Mouse (Mus musculus): Measurements from ENCODE around the gene Bpifc.

Gene Bpifc

DNA sequence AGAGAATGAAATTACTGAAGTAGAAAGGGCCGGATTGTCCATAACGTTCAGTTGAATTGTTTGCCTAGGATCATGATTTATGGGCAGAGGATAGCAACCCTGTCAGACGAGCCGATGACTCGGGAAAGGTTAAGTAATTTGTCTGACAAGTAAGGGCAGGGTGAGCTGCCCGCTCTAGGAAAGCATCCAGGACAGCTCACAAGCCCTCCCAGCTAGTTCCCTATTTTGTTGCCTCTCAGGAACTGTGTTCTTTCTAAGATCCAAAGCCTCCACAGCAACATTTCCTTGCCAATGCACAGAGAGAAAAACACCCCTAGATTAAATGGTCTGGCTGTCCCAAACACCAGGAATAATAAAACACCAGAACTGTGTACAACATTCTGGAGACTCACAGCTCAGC is 1.1 kb downstream of the Bpifc start:
- DNase-seq = no peak

DNA sequence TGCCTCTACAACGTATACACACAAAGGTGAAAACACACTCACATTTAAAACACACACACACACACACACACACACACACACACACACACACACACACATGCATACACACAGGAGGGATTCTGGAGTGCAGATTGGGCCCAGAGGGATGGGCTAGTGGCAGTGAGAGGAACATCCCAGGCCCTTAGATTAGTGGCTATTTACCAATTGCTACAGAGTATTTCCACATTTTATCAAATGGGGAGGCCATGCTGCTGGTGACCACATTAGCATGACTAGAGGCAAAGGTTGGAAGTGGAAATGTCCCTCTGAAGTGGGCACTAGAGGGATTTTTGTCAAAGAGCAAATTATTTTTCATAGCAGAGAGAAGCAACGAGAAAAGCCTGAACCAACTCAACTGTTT is 2.0 kb downstream of the Bpifc start:
- DNase-seq = no peak

DNA sequence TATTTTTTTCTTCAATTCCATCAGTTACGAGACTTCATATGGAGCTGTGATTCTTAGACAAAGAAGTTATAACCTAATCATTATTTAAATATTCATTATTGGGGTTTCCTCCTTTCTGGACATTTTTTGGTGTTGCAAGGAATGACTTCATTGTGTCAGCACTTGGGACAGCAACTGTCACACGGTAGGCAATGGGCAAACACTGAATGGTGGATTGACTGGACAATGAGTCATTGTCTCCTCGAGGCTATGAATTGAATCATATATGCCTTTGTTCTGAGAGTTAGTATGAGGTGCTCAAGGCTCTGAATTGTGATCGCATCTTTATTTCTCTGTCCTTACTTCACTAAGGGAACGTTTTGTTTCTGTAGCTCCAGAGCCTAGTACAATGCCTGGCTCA is 5.2 kb downstream of the Bpifc start:
- no peak for DNase-seq

DNA sequence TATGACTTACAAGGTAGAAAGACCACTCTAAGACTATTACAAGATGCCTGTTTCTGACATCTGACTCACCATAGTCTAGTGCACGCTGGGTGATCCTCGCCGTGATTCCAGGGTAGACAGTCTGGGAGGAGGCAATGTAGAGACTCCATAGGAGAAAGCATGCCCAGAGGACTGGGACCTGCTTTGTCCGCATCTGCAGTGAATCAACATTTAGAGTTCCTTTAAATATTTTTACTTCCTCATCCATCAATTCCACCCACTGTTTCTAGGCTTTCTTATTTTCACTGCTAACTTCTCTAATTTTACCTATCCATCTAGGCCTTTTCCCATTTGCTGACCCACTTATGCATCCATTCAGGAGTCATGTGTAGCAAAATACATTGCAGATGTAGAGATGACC is 11.2 kb downstream of the Bpifc start:
- DNase-seq = no peak

DNA sequence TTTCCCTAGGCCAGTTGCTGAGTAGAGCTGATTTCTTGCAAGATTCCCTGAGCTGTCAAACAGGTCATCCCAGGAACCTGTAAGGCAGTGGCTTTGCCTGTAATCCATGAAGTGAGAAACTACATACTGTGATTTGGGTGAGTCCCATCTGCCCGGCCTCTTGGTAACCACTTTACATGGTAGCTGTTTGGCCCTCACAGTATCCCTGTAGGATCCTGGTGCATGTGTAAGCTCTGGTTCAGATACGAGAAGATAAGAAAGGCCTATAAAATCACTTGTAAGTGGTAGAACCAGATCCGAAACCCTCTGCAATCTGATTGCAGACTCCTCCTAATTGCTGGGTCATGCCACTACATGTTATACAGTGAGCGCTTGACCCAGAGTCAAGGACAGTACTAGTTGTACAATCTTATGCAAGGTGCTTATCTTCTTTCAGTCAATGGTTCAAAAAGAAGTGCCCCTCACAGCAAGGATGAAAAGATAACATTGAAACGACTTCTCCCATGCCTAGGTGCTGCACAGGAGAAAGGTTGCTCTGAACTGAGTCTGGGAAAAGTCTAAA is 17.1 kb downstream of the Bpifc start:
- DNase-seq = no peak

DNA sequence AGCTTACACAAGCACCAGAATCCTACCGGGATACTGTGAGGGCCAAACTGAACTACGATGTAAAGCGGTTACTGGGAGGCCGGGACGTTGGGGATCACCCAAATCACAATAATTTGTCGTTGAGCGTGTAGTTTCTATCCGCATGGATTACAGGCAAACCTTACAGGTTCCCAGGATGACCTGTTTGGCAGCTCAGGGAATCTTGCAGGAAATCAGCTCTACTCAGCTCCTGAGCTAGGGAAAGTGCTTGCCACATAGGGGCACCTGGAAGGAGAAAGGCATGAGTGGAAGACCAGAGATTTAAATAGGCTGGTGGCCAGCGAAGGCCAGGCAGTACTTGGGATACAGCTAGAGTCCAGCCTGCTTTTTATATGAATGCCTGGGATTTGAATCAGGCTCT is 17.9 kb downstream of the Bpifc start:
- DNase-seq = no peak

DNA sequence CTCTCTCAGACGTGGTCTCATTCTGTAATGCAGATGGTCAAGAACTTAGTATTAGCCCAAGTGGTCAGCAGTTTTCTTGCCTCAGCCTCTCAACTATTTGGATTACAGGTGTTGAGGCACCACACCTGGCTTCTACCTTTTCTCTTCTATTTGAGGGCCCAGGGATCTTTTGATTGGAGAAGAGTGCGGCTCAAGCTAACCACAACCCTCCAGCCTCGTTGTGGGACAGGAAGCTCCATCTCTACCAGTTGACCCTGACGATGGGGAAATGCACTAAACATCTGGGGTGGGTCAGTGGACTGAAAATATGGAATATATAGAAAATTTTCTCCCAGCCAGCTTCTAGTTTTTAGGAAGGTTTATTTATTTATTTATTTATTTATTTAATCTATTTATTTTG is 19.3 kb downstream of the Bpifc start:
- no peak for DNase-seq

DNA sequence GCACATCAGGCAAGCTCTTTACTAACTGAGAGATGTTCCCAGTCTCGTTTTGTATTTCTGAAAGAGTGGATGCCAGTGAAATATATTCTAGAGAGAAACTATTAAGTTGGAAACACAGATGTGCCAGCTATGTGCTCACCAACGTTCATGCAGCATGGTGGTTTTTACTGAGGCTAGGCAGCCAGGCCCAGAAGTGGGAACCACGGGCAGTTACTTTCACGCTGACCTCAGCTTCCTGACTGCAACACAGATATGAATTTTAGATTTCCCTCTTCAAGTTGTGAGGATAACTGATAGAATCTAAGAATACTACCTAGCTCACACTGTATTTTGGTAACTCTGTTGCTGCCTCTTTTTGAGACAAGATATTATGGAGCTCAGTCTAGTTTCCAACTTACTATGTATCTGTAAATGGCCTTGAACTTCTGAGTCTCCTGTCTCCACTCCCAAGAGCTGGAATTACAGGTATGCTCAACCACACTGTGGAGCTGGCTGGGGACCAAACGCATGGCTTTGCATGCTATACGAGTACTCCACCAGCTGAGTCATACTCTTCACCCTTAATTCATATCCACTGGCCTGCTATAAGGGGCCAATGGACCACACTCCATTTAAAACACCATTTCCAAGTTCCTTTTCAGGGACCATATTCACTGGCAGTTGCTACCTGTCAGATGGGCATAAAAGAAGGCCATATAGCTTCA is 22.1 kb downstream of the Bpifc start:
- no peak for DNase-seq

DNA sequence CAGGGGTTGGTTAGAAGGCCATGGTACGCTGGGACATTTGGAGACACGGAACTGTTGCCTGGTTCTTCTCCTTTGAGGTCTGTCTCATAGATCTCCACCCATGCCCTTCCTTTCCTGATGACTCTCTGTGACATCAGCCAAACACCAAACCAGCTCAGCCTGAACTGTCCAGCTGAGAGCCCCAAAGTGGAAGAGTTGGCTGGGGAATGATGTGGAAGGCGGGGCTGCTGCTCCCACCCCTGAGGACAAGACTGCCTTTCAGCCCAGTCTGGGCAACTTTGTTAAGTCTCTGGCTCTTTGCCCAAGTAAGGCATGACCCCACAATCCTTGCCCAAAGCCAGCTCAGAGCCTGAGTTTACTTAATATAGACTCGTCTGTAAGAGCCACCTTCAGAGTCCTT is 38.8 kb downstream of the Bpifc start:
- no peak for DNase-seq

DNA sequence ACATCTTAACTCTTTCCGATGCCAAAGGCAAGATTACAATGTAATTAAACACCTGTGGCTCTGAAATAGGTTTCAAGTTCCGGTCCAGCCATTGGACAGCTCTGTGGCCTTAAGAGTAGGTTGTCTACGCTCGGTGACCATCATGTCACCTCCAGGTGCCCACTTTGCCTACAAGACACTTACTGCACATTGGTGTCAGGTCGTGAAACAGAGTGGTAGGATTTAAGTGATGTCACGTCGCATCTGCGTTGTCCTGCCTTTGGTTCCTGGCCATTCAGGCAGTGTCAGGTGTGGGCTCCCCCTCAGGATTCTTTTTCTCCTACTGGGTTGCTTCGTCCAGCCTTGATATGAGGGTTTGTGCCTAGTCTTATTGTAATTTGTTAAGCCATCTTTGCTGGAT is 39.9 kb downstream of the Bpifc start:
- no peak for DNase-seq

DNA sequence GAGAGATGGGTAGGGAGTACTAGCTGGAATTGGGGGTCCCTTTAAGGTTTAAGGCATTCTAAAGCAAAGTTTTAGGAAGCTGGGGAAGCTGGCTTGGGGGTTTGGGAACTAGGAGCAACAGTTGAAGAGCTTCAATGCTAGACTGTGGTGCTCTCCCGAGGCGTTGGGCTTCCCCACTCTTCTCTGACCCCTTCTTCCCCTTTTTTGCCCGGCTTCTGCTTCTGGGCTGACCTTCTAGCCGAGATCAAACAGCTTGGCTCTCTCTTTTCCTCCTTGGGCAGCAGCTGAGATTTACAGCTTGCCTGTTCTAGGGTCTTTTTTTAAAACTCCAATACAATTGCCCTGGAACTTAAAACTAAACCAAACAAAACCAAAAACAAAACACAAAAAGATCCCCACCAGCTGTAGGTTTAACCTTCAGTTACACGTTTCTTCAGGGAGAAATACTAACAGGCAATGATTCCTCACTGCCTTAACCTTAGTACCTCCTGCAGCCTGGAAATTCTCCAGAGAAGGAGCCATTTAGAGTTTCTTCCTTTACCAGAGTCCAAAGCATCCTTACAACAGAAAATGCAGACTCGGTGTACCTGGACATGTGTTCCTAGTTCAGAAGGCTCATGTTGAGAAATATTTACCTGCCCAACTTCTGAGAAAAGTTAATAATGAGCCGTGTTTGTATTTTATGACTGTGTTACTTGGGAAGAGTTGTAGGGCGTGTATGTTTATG is 41.6 kb downstream of the Bpifc start:
- no peak for DNase-seq

DNA sequence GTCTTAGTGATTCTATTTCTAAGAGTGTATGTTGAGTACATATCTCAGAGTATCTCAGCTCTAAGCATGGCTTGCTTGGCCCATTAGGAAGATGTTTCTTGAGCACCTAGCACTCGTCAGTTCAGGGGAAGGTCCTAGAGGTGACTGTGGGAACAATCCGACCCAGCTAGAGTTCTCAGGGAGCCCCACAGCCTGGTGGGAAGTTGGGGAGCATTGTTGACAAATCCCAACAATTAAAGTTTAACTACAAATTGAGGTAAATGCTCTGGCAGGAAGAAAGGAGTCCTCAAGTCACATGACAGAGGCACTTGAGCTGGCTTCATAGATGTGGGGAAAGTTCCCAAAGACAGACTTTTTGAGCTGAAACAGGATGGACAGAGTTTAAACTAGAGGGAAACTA is 43.0 kb downstream of the Bpifc start:
- DNase-seq = no peak

DNA sequence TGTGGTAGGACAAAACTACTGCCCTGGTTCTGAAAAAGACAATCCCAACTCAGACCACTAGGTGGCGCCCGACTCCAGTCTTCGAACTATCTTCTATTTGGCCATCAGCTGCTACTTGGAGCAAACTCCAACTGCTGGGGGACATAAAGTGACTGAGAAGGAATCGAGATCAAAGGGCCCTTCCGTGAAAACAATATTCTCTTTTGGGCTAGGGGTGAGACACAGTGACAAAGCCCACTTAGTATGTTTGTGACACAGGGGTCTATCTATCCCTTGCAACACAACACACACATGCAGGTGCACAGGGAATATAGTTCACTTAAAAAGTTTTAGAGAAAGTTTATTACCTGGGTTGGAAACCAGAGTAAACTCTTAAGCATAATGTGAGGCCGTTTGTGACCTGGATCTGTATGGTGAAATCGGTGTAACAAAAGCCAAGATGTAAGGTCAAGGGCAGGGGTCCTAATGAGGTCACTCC is 43.5 kb downstream of the Bpifc start:
- DNase-seq = peak; percentile 76

DNA sequence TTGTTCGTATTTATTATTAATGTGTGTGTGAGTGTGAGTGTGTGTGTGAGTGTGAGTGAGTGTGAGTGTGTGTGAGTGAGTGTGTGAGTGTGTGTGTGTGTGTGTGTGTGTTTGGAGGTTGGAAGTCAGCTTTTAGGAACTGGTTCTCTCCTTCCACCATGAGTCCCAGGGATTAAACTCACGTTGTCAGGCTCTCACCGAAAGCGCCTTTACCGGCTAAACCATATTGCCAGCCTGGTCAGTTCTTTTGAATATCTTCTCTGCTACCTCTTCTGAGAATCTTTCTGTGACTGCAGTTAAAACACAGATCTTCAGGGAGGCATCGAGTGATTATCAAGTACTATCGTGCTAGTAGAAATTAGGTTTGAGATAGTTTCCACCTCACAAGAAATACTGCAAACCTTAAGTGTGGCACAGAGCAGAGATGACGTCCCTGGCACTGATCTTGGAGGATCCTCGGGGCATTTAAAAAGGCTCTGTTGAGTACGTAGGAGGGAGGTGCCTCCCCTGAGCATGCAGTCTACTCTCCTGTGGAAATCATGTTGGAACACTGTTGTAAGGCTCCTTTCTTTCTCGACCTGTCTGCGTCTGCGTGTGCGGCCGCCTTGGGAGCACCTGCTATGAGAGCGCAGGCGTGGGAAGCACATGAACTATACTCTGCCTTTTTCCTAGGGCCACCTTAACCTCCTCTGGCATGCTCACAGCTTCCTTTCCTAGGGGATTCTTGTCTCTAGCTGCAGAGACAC is 44.1 kb downstream of the Bpifc start:
- DNase-seq = no peak

DNA sequence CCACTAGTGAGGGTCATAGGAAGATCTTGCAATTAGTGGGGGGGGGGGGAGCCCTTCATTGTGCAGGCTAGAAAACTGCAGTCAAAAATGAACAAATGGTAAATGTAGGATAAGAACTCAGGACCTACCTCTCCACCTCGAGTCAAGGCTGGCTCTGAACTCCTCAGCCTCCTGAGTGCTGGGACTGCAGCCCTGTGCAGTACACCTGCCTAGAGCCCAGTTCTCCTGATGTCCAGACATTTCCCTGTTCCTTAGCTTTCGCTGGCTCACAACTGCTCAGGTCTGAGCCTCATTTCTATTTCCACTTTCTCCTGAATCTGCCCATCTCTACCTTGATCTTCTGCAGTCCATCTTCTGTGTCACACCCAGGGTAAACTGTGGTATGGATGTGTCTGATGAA is 45.2 kb downstream of the Bpifc start:
- DNase-seq = no peak

DNA sequence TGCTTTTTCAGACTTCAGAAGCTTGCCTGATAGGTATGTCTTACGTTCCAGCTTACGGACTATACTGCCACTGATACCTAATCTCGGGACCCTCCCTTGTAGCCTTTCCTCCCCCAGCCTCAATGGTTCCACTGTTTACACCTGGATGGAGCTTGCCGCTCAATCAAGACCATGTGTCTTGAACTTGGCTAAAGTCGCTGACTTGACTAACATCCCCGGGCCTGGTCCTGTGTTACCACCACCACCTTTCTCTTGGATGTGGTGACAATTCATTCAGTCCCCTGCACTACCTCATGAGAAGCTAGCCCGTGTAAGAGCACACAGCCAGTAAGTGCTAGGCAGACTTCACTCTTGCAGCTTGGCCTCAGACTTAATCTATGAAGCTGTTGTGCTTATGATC is 47.4 kb downstream of the Bpifc start:
- no peak for DNase-seq

DNA sequence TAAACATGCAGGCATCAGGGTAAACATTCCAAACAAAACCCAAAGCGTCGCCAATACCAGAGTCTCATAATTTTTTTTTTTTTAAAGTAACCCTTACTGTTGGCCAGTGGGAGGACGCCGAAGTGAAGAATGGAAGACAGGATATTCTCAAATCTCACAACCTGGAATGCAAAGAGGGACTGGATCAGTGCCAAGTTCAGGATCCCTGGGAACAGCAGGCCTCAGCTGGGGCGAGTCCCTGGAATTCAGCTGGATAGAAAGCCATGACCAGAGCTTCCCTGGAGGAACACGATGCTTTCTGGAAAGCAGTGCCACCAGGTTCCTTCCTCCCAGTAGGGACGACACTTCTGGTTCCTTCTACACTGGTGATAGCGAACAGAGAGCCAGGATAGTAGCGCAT is 48.8 kb downstream of the Bpifc start:
- no peak for DNase-seq

DNA sequence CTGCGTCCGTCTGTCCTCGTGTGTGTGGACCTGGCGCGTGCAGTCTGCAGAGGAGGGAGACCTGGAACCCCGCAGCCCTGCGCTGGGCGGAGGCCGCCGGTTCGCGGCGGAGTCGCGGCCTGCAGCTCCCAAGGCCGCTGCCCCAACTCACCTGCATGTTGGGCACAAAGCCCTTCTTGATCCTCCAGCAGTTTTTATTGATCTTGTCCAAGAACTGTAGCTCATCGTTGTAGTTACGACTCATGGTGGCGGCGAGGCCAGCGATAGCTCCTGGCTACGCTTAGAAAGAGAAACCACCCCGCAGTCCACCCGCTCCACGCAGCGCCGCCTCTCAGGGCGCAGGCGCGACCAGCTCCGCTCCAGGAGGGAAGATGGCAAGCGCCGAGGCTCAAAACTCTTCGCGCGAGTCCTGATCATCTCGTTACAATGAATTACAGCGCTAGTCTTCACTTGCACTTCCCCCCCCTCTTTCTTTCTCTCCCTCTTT is 54.2 kb downstream of the Bpifc start, which contains the start of gene Rtcb:
TSS of gene Rtcb (minus strand) at position 360 of the 487 bp plus-strand sequence.
- peak; percentile 98 for DNase-seq

DNA sequence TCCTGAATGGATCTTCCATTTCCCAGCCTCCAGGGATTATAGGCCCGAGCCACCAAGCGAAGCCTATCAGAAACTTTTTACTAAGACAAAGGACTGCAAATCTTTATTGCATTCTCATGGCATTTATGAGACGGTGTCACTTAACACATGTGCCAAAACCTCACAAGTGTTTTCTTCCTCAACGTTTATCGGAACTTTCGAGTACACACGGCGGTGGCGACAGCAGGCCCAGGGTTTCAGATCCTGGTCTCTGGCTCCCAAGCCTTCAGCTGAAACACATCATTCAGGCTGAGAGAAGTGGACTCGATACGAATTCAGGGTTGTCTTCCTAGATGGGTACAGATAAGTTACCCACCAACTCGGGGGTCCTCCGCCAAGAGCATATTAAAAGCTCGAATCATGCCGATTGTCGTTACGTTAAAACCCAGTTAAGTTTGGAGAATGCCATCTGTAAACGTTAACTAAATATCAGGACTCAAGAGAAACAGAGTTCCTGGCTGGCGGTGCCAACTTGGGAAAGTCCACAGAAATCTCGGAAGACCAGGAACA is 54.8 kb downstream of the Bpifc start:
- no peak for DNase-seq

DNA sequence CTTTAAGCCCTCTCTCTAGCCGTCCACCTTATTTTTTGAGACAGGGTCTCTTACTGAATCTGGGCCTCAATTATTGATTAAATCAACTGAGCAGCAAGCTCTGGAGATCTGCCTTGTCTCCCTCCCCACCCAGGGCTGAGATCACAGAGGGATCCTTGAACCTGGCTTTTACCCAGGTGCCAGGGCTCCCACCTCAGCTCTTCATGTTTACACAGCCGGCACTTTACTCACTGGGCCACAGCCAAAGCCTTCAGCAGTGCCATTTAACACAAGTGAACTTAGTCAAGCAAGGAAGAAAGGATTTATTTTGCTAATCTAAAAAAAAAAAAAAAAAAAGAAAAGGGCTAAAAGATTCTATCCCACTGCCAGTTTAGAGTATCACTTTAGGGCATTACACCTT is 57.3 kb downstream of the Bpifc start:
- no peak for DNase-seq

DNA sequence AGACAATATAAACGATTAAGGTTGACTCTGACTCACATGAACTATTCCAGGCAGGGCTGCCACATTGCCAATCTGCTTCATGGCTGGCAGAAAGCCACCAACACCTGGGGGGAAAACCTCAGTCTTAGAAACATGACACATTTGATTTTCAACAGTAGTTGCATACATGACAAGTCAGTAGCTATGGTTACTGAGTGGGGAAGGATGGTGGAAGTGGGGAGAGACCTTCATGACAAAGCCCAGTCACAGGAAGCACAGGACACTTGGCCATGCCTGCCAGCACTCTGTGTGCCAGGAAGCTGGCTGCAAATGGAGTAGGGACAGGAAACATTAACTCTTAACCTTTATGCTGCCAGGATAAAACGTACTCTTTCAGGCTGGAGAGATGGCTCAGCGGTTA is 58.3 kb downstream of the Bpifc start:
- no peak for DNase-seq

DNA sequence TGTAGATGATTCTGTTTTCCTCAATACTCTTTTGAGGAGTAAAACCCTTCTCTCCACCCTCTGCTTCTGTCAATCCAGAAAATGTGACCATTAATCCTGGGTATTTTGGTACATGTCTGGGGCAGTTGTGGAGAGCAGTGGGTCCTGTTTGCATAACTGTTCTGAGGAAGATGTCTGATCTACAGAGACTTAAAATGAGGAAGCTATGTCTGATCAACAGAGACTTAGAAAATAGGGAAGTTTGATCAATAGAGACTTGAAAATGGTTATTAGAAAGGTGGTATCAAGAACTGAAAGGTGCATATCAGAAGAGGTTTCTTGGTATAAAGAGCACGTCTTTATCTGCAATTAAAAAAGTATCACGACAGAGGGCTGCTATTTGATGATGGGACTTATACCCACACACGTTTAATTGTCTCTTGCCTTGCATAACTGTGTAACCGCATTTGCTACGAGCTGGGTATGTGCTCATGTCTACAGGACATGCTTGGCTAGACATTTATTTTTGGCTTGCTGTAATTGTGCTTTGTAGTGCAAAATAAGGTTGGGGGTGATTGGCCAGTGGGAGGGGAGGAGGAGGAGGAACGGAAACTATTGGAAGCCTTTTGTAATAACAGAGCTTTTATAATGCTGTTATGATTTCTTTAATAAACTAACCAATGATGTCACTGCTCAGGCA is 59.8 kb downstream of the Bpifc start:
- no peak for DNase-seq
